Mouse (Mus musculus): ENCODE measurements around the gene Fshr. TPM values are rescaled to one million over a fixed set of nuclear protein-coding genes. Genes with fewer than 3 reads are reported as not detected.

Gene Fshr
- total and polyA plus RNA-seq, 3 experiments = not detected

DNA sequence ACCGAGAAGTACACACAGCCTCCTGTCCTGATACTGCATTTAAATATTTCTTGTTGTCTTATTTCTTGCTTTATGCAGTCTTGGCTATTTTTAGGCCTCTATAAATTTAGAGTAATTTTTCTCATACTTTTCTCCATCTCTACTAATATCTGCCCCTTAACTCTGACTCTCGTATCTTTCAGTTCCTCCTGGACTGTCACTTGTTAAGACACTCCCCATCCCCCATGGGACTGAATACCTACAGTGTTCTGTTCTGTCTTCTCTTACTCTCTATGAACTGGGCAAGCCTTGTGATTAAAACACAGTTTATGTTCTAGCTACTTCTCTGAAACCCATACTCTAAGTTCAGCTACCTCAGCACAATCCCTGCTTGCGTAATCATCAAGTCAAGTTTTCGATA, 209.2 kb downstream of the Fshr start:
- no peak overlapping the region for H3K9ac ChIP-seq (ENCODE audit: control insufficient read depth, low read depth, low read length, poor library complexity, severe bottlenecking)
- no peak for DNase-seq (ENCODE audit: low read depth, low spot score)
- no peaks in the 10 kb centered on the region for H3K79me2 ChIP-seq (ENCODE audit: control insufficient read depth, insufficient read depth, low read length, poor library complexity)
- H3K4me1 ChIP-seq (ENCODE audit: control insufficient read depth in 1 of 2, insufficient read depth in 2 of 2, low read length in 2 of 2) = no peaks in the 10 kb centered on the region
- H3K27ac ChIP-seq (ENCODE audit: control insufficient read depth, low read depth, low read length) = no peak overlapping the region
- TF ChIP-seq NRF1 (IDR thresholded peaks at IDR 0.05; ENCODE audit: insufficient read depth, low read depth, low read length, poor library complexity, severe bottlenecking) (no peak), CTCF (IDR thresholded peaks at IDR 0.05 in 2 of 3, conservative IDR thresholded peaks at IDR 0.05 in 1 of 3; ENCODE audit: control insufficient read depth in 1 of 3, insufficient read depth in 1 of 3, low read depth in 2 of 3, low read length in 3 of 3, poor library complexity in 1 of 3, severe bottlenecking in 1 of 3) (no peak), UBTF (IDR thresholded peaks at IDR 0.05; ENCODE audit: borderline replicate concordance, insufficient read depth, low read depth, low read length) (no peak), GATA1 (IDR thresholded peaks at IDR 0.05; ENCODE audit: low read depth, low read length) (no peak), MYB (IDR thresholded peaks at IDR 0.05; ENCODE audit: low read depth, low read length) (no peak), ETS1 (IDR thresholded peaks at IDR 0.05; ENCODE audit: low read depth, low read length) (no peak), MXI1 (IDR thresholded peaks at IDR 0.05; ENCODE audit: low read depth, low read length) (no peak), HCFC1 (IDR thresholded peaks at IDR 0.05; ENCODE audit: low read depth, low read length) (no peak), CHD1 (IDR thresholded peaks at IDR 0.05; ENCODE audit: low read depth, low read length) (no peak), RCOR1 (IDR thresholded peaks at IDR 0.05; ENCODE audit: low read depth, low read length) (no peak), NELFE (IDR thresholded peaks at IDR 0.05; ENCODE audit: low read depth, low read length) (no peak), ZNF384 (IDR thresholded peaks at IDR 0.05; ENCODE audit: low read depth, low read length) (no peak), ZC3H11A (IDR thresholded peaks at IDR 0.05; ENCODE audit: low read depth, low read length) (no peak), POLR2A (IDR thresholded peaks at IDR 0.05; ENCODE audit: control insufficient read depth in 1 of 2, insufficient read depth in 1 of 2, low read depth in 1 of 2, low read length in 2 of 2, poor library complexity in 1 of 2) (no peak), USF1 (IDR thresholded peaks at IDR 0.05; ENCODE audit: low read depth, low read length) (no peak), E2F4 (IDR thresholded peaks at IDR 0.05; ENCODE audit: borderline replicate concordance, low read depth, low read length) (no peak), TAL1 (IDR thresholded peaks at IDR 0.05; ENCODE audit: low read length) (no peak), GABPA (IDR thresholded peaks at IDR 0.05; ENCODE audit: low read depth, low read length) (no peak), SMC3 (IDR thresholded peaks at IDR 0.05; ENCODE audit: low read depth, low read length) (no peak)
- H3K4me3 ChIP-seq (ENCODE audit: control insufficient read depth in 1 of 2, insufficient read depth in 1 of 2, low read depth in 2 of 2, low read length in 2 of 2) = no peak overlapping the region
- H3K27me3 ChIP-seq (ENCODE audit: control insufficient read depth in 1 of 2, insufficient read depth in 2 of 2, low read length in 2 of 2) = no peaks in the 10 kb centered on the region
- H3K36me3 ChIP-seq (ENCODE audit: control insufficient read depth in 1 of 2, insufficient read depth in 2 of 2, low read length in 2 of 2) = no peaks in the 10 kb centered on the region
- H3K9me3 ChIP-seq (replicated peaks; ENCODE audit: insufficient read depth, low read length) = no peaks in the 10 kb centered on the region

DNA sequence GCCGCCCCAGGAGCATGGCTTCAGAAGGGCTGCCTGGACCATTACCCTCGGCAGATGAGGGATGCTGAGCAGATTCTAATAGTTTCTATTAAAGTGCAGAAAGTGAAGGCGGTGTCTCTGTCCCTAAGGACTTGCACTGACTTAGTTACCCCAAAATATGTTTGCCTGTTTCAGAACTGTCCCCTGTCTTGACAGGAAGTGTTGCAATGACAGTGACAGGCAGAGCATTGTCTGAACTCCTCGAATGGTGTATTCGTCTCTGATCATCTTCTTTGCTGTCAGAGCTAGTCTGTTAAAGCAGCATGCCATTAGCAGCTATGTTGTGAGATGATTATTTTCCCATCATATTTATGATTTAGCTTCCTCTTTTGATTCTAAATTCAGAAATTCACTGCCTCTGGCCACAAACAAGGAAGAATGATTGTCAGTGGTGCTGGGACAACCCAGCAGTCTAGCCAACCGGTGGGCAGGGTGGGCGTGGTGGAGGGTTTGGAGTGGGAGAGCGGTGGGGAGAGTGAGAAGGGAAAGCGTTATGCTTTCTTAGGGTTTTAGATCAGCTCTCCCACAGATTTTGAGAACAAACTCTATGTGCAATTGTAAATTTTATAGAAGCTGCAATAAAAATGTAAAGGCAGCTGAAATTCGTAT, 219.6 kb downstream of the Fshr start:
- Histone ChIP-seq H3K9ac (ENCODE audit: control insufficient read depth, low read depth, low read length, poor library complexity, severe bottlenecking) (no peak overlapping the region), H3K36me3 (ENCODE audit: control insufficient read depth in 1 of 2, insufficient read depth in 2 of 2, low read length in 2 of 2) (no peaks in the 10 kb centered on the region), H3K27ac (ENCODE audit: control insufficient read depth, low read depth, low read length) (no peak overlapping the region), H3K79me2 (ENCODE audit: control insufficient read depth, insufficient read depth, low read length, poor library complexity) (no peaks in the 10 kb centered on the region), H3K27me3 (ENCODE audit: control insufficient read depth in 1 of 2, insufficient read depth in 2 of 2, low read length in 2 of 2) (no peaks in the 10 kb centered on the region), H3K4me3 (ENCODE audit: control insufficient read depth in 1 of 2, insufficient read depth in 1 of 2, low read depth in 2 of 2, low read length in 2 of 2) (no peak overlapping the region), H3K4me1 (ENCODE audit: control insufficient read depth in 1 of 2, insufficient read depth in 2 of 2, low read length in 2 of 2) (no peaks in the 10 kb centered on the region), H3K9me3 (replicated peaks; ENCODE audit: insufficient read depth, low read length) (no peaks in the 10 kb centered on the region)
- no peak for DNase-seq (ENCODE audit: low read depth, low spot score)
- no peak for TF ChIP-seq GATA1 (IDR thresholded peaks at IDR 0.05; ENCODE audit: low read depth, low read length)
- no peak for TF ChIP-seq POLR2AphosphoS5 (IDR thresholded peaks at IDR 0.05; ENCODE audit: borderline replicate concordance, low read depth, low read length)
- no peak for TF ChIP-seq MXI1 (IDR thresholded peaks at IDR 0.05; ENCODE audit: low read depth, low read length)
- no peak for TF ChIP-seq MYB (IDR thresholded peaks at IDR 0.05; ENCODE audit: low read depth, low read length)
- TF ChIP-seq GABPA (IDR thresholded peaks at IDR 0.05; ENCODE audit: low read depth, low read length) = no peak
- no peak for TF ChIP-seq E2F4 (IDR thresholded peaks at IDR 0.05; ENCODE audit: borderline replicate concordance, low read depth, low read length)
- TF ChIP-seq TBP (IDR thresholded peaks at IDR 0.05; ENCODE audit: low read depth, low read length) = no peak
- TF ChIP-seq ZKSCAN1 (IDR thresholded peaks at IDR 0.05; ENCODE audit: low read depth, low read length) = no peak
- no peak for TF ChIP-seq ZC3H11A (IDR thresholded peaks at IDR 0.05; ENCODE audit: low read depth, low read length)
- no peak for TF ChIP-seq ZNF384 (IDR thresholded peaks at IDR 0.05; ENCODE audit: low read depth, low read length)
- TF ChIP-seq EP300 (IDR thresholded peaks at IDR 0.05; ENCODE audit: low read depth in 1 of 2, low read length in 2 of 2) = no peak
- no peak for TF ChIP-seq MEF2A (IDR thresholded peaks at IDR 0.05; ENCODE audit: extremely low read depth, insufficient replicate concordance, low read depth, low read length, poor library complexity, severe bottlenecking)
- TF ChIP-seq CHD1 (IDR thresholded peaks at IDR 0.05; ENCODE audit: low read depth, low read length) = no peak

Measured in MEL (cell line).